Mouse (Mus musculus) regulatory T cell (primary cell): ENCODE data around the gene Polr3a.
"Not testable (repeated sequence)": the region's sequence is repeated elsewhere in the genome, so short reads cannot be mapped to it uniquely, and the experiment has no call there.

Source experiments
- in situ Hi-C: fragments of 300-600 bp; cut with MboI, MseI; formaldehyde crosslinking; loops from one replicate; pipeline ENCODE4 v1.15.1; 2025; ENCODE audit warnings: high pct_unique_total_duplicates

The Polr3a gene

GRCm38 (mm10) chr14:24493256-24493655, 6.4 kb upstream of the Polr3a start:
- in situ Hi-C loops, result loop anchor here (10.0 kb wide), 1 partner anchor 982 kb away; no protein-coding TSS in a partner anchor

GRCm38 (mm10) chr14:24491266-24491981, 4.6 kb upstream of the Polr3a start:
- in situ Hi-C loops, result loop anchor here (10.0 kb wide), 1 partner anchor 983 kb away; no protein-coding TSS in a partner anchor

GRCm38 (mm10) chr14:24490468-24491265, 3.8 kb upstream of the Polr3a start:
- in situ Hi-C loops, result loop anchor here (10.0 kb wide), 1 partner anchor 984 kb away; no protein-coding TSS in a partner anchor

GRCm38 (mm10) chr14:24489772-24490171, 2.9 kb upstream of the Polr3a start:
- in situ Hi-C loops, result loop anchor here (10.0 kb wide), 1 partner anchor 985 kb away; no protein-coding TSS in a partner anchor

- in situ Hi-C loops, result no loop called here
These were observed 554 bp downstream of the Polr3a start for GRCm38 (mm10) chr14:24486241-24486767.

GRCm38 (mm10) chr14:24468806-24469205, 18.1 kb downstream of the Polr3a start:
- in situ Hi-C loops, result no loop called here

- in situ Hi-C loops, result no loop called here
These were observed 28.7 kb downstream of the Polr3a start for GRCm38 (mm10) chr14:24458191-24458590.

- in situ Hi-C loops, result not testable (repeated sequence)
These were observed 43.3 kb downstream of the Polr3a start for GRCm38 (mm10) chr14:24443529-24443928.
